Mouse (Mus musculus) stomach, postnatal 0 days (tissue): Measurements from ENCODE around the gene Uhrf1. TPM values are rescaled to one million over a fixed set of nuclear protein-coding genes. Genes with fewer than 3 reads are reported as not detected.

Source experiments
- ATAC-seq: fragments of 200-750 bp; cut with Nextera tagmentation; 2 replicates; pipeline ENCODE4 v1.8.0; 2017; ENCODE audit not compliant: low FRiP score, low TSS enrichment
- DNase-seq: peaks from one replicate; pipeline ENCODE4 v3.0.0-alpha.2; 2016; ENCODE audit warnings: low spot score
- H3K27ac ChIP-seq: fragments of 300-500 bp; sonication (generic); replicated peaks from 2 replicates; pipeline ENCODE4 v1.5.1; 2014; ENCODE audit warnings: mild to moderate bottlenecking, control low read depth
- H3K27me3 ChIP-seq: fragments of 300-500 bp; sonication (generic); 2 replicates; pipeline ENCODE4 v1.6.1; 2014; ENCODE audit warnings: low read length; ENCODE audit not compliant: control insufficient read depth, insufficient read depth
- H3K36me3 ChIP-seq: fragments of 300-500 bp; sonication (generic); 2 replicates; pipeline ENCODE4 v1.6.1; 2014; ENCODE audit warnings: low read length, mixed read lengths; ENCODE audit not compliant: control insufficient read depth, insufficient read depth
- H3K4me1 ChIP-seq: fragments of 300-500 bp; sonication (generic); replicated peaks from 2 replicates; pipeline ENCODE4 v1.6.1; 2014; ENCODE audit warnings: antibody characterized with exemption; ENCODE audit not compliant: control insufficient read depth, insufficient read depth
- H3K4me2 ChIP-seq: fragments of 300-500 bp; sonication (generic); replicated peaks from 2 replicates; pipeline ENCODE4 v1.6.1; 2014; ENCODE audit warnings: low read depth, mild to moderate bottlenecking, control low read depth, moderate library complexity
- H3K4me3 ChIP-seq: fragments of 300-500 bp; sonication (generic); 2 replicates; pipeline ENCODE4 v1.5.1; 2014; ENCODE audit warnings: low read depth, low read length, control low read depth
- H3K9ac ChIP-seq: fragments of 300-500 bp; sonication (generic); 2 replicates; pipeline ENCODE4 v1.6.1; 2014; ENCODE audit warnings: mild to moderate bottlenecking, low read length, control low read depth, mixed read lengths
- H3K9me3 ChIP-seq: fragments of 300-500 bp; sonication (generic); 2 replicates; pipeline ENCODE4 v1.6.1; 2016; ENCODE audit warnings: low read length; ENCODE audit not compliant: control insufficient read depth
- CTCF ChIP-seq: IDR thresholded peaks from 2 replicates; pipeline ENCODE4 v1.5.1; 2016; ENCODE audit warnings: antibody characterized with exemption, low read depth, mild to moderate bottlenecking, moderate library complexity
- EP300 ChIP-seq: optimal IDR thresholded peaks from 2 replicates; pipeline ENCODE3; 2016; ENCODE audit warnings: antibody characterized with exemption
- WGBS: fragments of 180-500 bp; shearing (Covaris S2); extraction: QIAGEN DNeasy Blood & Tissue Kit; methylation state at CpG from one replicate; pipeline ENCODE4 v1.1.7; 2014; 5-methylcytosine and 5-hydroxymethylcytosine counted together
- polyA plus RNA-seq: library from polyadenylated mRNA; unstranded; fragments of >200 nt; fragmentation: Nextera tagmentation; extraction: Ambion mirVana; gene quantifications from 2 replicates; pipeline ENCODE4 v1.2.1, GENCODE M21; 2015

The Uhrf1 gene
- polyA plus RNA-seq, 1 experiment from 2014 or later = 18.4 TPM

- peaks cover 39% of the 10 kb centered on the region for H3K36me3 ChIP-seq
- no peak overlapping the region for H3K4me2 ChIP-seq
- H3K27ac ChIP-seq = no peak overlapping the region
- ATAC-seq (no peak), DNase-seq (peak; percentile 14)
- no peaks in the 10 kb centered on the region for H3K27me3 ChIP-seq
- no peak overlapping the region for H3K4me3 ChIP-seq
- 87% methylated on average over 4 of the region's 4 CpGs for WGBS
- no peaks in the 10 kb centered on the region for H3K9me3 ChIP-seq
- TF ChIP-seq CTCF = no peak
- no peak for TF ChIP-seq EP300
- H3K4me1 ChIP-seq = peaks cover 2% of the 10 kb centered on the region; the same call in 1 of the 2 replicates
- no peak overlapping the region for H3K9ac ChIP-seq
Observed at GRCm38 (mm10) chr17:56282802-56283201, 20.3 kb upstream of the Uhrf1 start.

GRCm38 (mm10) chr17:56283316-56283715 lies 19.8 kb upstream of the Uhrf1 start:
- DNase-seq (no peak), ATAC-seq (no peak)
- H3K4me2 ChIP-seq = no peak overlapping the region
- no peak overlapping the region for H3K9ac ChIP-seq
- peaks cover 2% of the 10 kb centered on the region; the same call in 1 of the 2 replicates for H3K4me1 ChIP-seq
- 93% methylated on average over 8 of the region's 8 CpGs for WGBS
- no peaks in the 10 kb centered on the region for H3K27me3 ChIP-seq
- H3K9me3 ChIP-seq = no peaks in the 10 kb centered on the region
- H3K36me3 ChIP-seq = peaks cover 39% of the 10 kb centered on the region
- TF ChIP-seq CTCF = no peak
- TF ChIP-seq EP300 = no peak
- no peak overlapping the region for H3K27ac ChIP-seq
- H3K4me3 ChIP-seq = no peak overlapping the region

DNA sequence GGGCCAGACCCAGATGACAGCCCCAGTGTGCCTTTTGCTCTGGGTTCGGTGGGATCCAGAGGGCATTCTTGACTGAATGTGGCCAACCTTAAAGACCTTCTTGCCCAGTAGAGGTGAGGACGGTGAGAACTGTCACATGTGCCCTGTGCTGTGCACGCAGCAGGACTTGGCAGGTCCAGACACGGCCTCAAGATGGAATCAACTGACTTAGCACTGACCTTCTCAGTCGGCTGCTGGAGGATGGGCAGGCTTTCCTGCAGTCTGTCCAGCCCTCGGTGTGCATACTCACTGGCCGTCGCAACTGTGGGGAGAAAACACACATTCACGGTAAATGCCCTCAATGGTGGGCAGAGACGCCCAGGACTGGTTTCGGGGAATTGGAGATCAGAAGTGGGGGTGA lies 17.1 kb upstream of the Uhrf1 start:
- Histone ChIP-seq H3K9ac (no peak overlapping the region), H3K36me3 (peaks cover 34% of the 10 kb centered on the region), H3K4me1 (peaks cover 4% of the 10 kb centered on the region; the same call in 1 of the 2 replicates), H3K27me3 (no peaks in the 10 kb centered on the region), H3K4me2 (no peak overlapping the region), H3K27ac (no peak overlapping the region), H3K4me3 (no peak overlapping the region), H3K9me3 (no peaks in the 10 kb centered on the region)
- WGBS = 92% methylated on average over 11 of the region's 11 CpGs
- no peak for TF ChIP-seq EP300
- TF ChIP-seq CTCF = no peak
- ATAC-seq (no peak), DNase-seq (no peak)

GRCm38 (mm10) chr17:56287830-56288229 lies 15.3 kb upstream of the Uhrf1 start:
- Histone ChIP-seq H3K4me2 (peak overlapping the region; percentile 75; the same call in 1 of the 2 replicates), H3K27ac (peak overlapping the region; percentile 94), H3K36me3 (peaks cover 26% of the 10 kb centered on the region), H3K4me3 (0 out of 2 replicates have a peak overlapping the region, but pooled peaks have one; percentile 4), H3K9ac (peak overlapping the region; percentile 55; the same call in 1 of the 2 replicates), H3K4me1 (peaks cover 6% of the 10 kb centered on the region; the same call in 1 of the 2 replicates), H3K27me3 (no peaks in the 10 kb centered on the region), H3K9me3 (no peaks in the 10 kb centered on the region)
- DNase-seq (peak; percentile 90), ATAC-seq (peak; percentile 13)
- TF ChIP-seq CTCF = no peak
- TF ChIP-seq EP300 = no peak
- WGBS = 48% methylated on average over 3 of the region's 3 CpGs

- WGBS = 27% methylated on average over 3 of the region's 3 CpGs
- H3K4me1 ChIP-seq = peaks cover 6% of the 10 kb centered on the region; the same call in 1 of the 2 replicates
- H3K27ac ChIP-seq = peak overlapping the region; percentile 94
- peak overlapping the region; percentile 59 for H3K4me3 ChIP-seq
- peak overlapping the region; percentile 75 for H3K4me2 ChIP-seq
- DNase-seq (no peak), ATAC-seq (no peak)
- H3K9me3 ChIP-seq = no peaks in the 10 kb centered on the region
- H3K9ac ChIP-seq = peak overlapping the region; percentile 68
- TF ChIP-seq CTCF (no peak), EP300 (no peak)
- H3K36me3 ChIP-seq = peaks cover 19% of the 10 kb centered on the region
- no peaks in the 10 kb centered on the region for H3K27me3 ChIP-seq
Observed at GRCm38 (mm10) chr17:56288866-56289265, 14.3 kb upstream of the Uhrf1 start.

DNA sequence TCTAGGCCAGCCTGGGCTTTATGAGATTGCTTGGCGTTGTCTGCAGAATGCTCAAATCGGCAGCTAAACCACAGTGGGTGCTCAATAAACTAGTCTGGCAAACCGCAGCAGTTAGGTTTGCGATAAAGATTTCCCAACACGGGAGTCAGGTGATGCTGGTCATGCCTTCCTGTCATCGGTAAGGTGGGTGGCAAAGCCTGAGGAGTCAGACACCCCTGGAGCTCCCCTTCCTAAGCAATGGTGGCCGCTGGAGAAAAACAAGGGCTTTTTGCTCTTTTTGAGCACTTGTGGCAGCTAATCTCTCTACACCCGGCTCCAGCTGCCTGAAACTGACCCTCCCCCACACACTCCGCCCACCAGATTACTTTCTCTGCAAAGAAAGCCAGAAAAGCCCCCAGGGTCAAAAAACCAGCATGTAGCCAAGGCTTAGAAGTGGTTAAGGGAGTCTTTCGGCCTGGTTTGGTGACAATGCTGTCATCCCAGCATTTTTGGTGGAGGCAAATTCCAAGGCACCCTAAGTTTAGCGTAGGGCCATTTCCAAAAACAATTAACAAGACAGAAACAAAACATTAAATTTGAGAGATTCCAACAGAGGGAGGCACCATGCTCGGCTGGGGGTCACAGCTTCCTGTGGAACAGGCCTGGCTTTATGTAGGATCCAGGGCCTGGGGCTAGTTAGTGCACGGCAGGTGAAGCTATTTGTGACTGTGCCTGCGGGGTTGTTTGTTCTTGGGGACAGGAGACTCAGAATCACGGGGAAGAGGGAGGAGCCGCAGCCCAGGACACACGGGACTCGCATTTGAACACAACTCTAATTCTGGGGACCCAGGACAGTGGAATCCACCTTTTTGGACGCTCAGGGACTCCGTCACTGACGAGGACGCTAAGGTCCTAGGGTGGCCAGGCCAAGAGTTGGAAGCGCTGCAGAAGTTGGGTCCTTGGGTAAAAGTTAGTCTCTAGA lies 13.5 kb upstream of the Uhrf1 start:
- peak; percentile 25 for ATAC-seq
- peaks cover 6% of the 10 kb centered on the region; the same call in 1 of the 2 replicates for H3K4me1 ChIP-seq
- peaks cover 16% of the 10 kb centered on the region for H3K36me3 ChIP-seq
- peak overlapping the region; percentile 59 for H3K4me3 ChIP-seq
- TF ChIP-seq EP300 (no peak), CTCF (no peak)
- peak overlapping the region; percentile 94 for H3K27ac ChIP-seq
- no peaks in the 10 kb centered on the region for H3K9me3 ChIP-seq
- no peaks in the 10 kb centered on the region for H3K27me3 ChIP-seq
- WGBS = 3% methylated on average over 23 of the region's 23 CpGs
- DNase-seq = peak; percentile 80
- H3K9ac ChIP-seq = peak overlapping the region; percentile 68
- H3K4me2 ChIP-seq = peak overlapping the region; percentile 75
